Mouse (Mus musculus) liver, embryonic 15.5 days (tissue): ENCODE measurements around the gene Paox. TPM values are rescaled to one million over a fixed set of nuclear protein-coding genes. Genes with fewer than 3 reads are reported as not detected.

ENCODE experiments used
- ATAC-seq: fragments of 200-750 bp; cut with Nextera tagmentation; 2 replicates; pipeline ENCODE4 v1.8.0; 2017; ENCODE audit warnings: moderate number of reproducible peaks, mild to moderate bottlenecking, moderate library complexity; ENCODE audit not compliant: insufficient read depth
- H3K27ac ChIP-seq: fragments of 300-500 bp; sonication (generic); replicated peaks from 2 replicates; pipeline ENCODE4 v1.5.1; 2015; ENCODE audit warnings: mild to moderate bottlenecking, inconsistent platforms
- H3K27me3 ChIP-seq: fragments of 300-500 bp; sonication (generic); 2 replicates; pipeline ENCODE4 v1.6.1; 2015; ENCODE audit warnings: mild to moderate bottlenecking, inconsistent platforms
- H3K36me3 ChIP-seq: fragments of 300-500 bp; sonication (generic); replicated peaks from 2 replicates; pipeline ENCODE4 v1.6.1; 2015; ENCODE audit warnings: moderate library complexity, mild to moderate bottlenecking, inconsistent platforms
- H3K4me1 ChIP-seq: fragments of 300-500 bp; sonication (generic); replicated peaks from 2 replicates; pipeline ENCODE4 v1.6.1; 2015; ENCODE audit warnings: inconsistent platforms
- H3K4me2 ChIP-seq: fragments of 300-500 bp; sonication (generic); 2 replicates; pipeline ENCODE4 v1.6.1; 2015; ENCODE audit warnings: moderate library complexity, mild to moderate bottlenecking, inconsistent platforms
- H3K4me3 ChIP-seq: fragments of 300-500 bp; sonication (generic); replicated peaks from 2 replicates; pipeline ENCODE4 v1.5.1; 2015; ENCODE audit warnings: mild to moderate bottlenecking, inconsistent platforms
- H3K9ac ChIP-seq: fragments of 300-500 bp; sonication (generic); 2 replicates; pipeline ENCODE4 v1.6.1; 2015; ENCODE audit warnings: moderate library complexity, mild to moderate bottlenecking, inconsistent platforms
- H3K9me3 ChIP-seq: fragments of 300-500 bp; sonication (generic); replicated peaks from 2 replicates; pipeline ENCODE4 v1.6.1; 2016; ENCODE audit warnings: inconsistent platforms
- WGBS: fragments of 180-500 bp; shearing (Covaris S2); methylation state at CpG from one replicate; pipeline ENCODE4 v1.1.7; 2015; ENCODE audit warnings: mixed read lengths; ENCODE audit not compliant: insufficient replicate concordance; 5-methylcytosine and 5-hydroxymethylcytosine counted together
- polyA plus RNA-seq: library from polyadenylated mRNA; unstranded; fragments of >200 nt; fragmentation: Nextera tagmentation; extraction: Ambion mirVana; gene quantifications from 2 replicates; pipeline ENCODE4 v1.2.1, GENCODE M21; 2015

Gene Paox
- polyA plus RNA-seq, 1 experiment from 2014 or later, result 11.0 TPM

GRCm38 (mm10) chr7:140180692-140181091 is 65.1 kb downstream of the Paox start:
- Histone ChIP-seq H3K9me3 (no peaks in the 10 kb centered on the region), H3K9ac (no peak overlapping the region), H3K4me3 (no peak overlapping the region), H3K27ac (no peak overlapping the region), H3K27me3 (0 out of 2 replicates have a peak, but pooled peaks cover 2% of the 10 kb centered on the region), H3K4me2 (no peak overlapping the region), H3K4me1 (no peaks in the 10 kb centered on the region), H3K36me3 (no peaks in the 10 kb centered on the region)
- 35% methylated on average over 2 of the region's 2 CpGs for WGBS
- ATAC-seq, result no peak

- 67% methylated on average over 4 of the region's 4 CpGs for WGBS
- H3K4me1 ChIP-seq, result no peaks in the 10 kb centered on the region
- 0 out of 2 replicates have a peak, but pooled peaks cover 3% of the 10 kb centered on the region for H3K27me3 ChIP-seq
- no peak overlapping the region for H3K4me3 ChIP-seq
- no peaks in the 10 kb centered on the region for H3K9me3 ChIP-seq
- no peak for ATAC-seq
- H3K36me3 ChIP-seq, result no peaks in the 10 kb centered on the region
- H3K27ac ChIP-seq, result no peak overlapping the region
- no peak overlapping the region for H3K9ac ChIP-seq
- no peak overlapping the region for H3K4me2 ChIP-seq
These were observed 68.6 kb downstream of the Paox start for GRCm38 (mm10) chr7:140184206-140184605.

Other genes with a start within 250 kb of the Paox start
- gene Kndc1, start 221.1 kb upstream of the Paox start, polyA plus RNA-seq, result not detected in 2 replicates
- not detected in 2 replicates for gene Utf1, start 172.0 kb upstream of the Paox start, polyA plus RNA-seq
- not detected in 2 replicates for gene 6430531B16Rik, start 137.0 kb upstream of the Paox start, polyA plus RNA-seq
- gene Adam8, start 123.2 kb upstream of the Paox start, polyA plus RNA-seq, result 1.1 and 1.3 TPM in 2 replicates
- gene Zfp511, start 79.4 kb upstream of the Paox start, polyA plus RNA-seq, result 17.4 and 19.6 TPM in 2 replicates
- 21.4 and 23.2 TPM in 2 replicates for gene Tubgcp2, start 79.1 kb upstream of the Paox start, polyA plus RNA-seq
- gene Msx3, start 66.7 kb upstream of the Paox start, polyA plus RNA-seq, result not detected in 2 replicates
- not detected in 2 replicates for gene Caly, start 33.3 kb upstream of the Paox start, polyA plus RNA-seq
- 0.74 and 0.79 TPM in 2 replicates for gene Prap1, start 22.4 kb upstream of the Paox start, polyA plus RNA-seq
- 8.0 and 8.7 TPM in 2 replicates for gene Fuom, start 13.4 kb upstream of the Paox start, polyA plus RNA-seq
- 104 and 111 TPM in 2 replicates for gene Echs1, start 677 bp downstream of the Paox start, polyA plus RNA-seq
- 15.4 and 17.0 TPM in 2 replicates for gene Mtg1, start 21.8 kb downstream of the Paox start, polyA plus RNA-seq
- 0.08 TPM in 1 of 2 replicates, not detected in the other for gene Sprn, start 39.1 kb downstream of the Paox start, polyA plus RNA-seq
- not detected in 2 replicates for gene Olfr522, start 49.0 kb downstream of the Paox start, polyA plus RNA-seq
- gene Olfr523, start 57.4 kb downstream of the Paox start, polyA plus RNA-seq, result not detected in 2 replicates
- gene Olfr524, start 90.2 kb downstream of the Paox start, polyA plus RNA-seq, result not detected in 2 replicates
- gene Cd163l1, start 102.5 kb downstream of the Paox start, polyA plus RNA-seq, result 0.05 TPM in 1 of 2 replicates, not detected in the other
- not detected in 2 replicates for gene 5830411N06Rik, start 131.5 kb downstream of the Paox start, polyA plus RNA-seq
- gene Olfr525, start 205.1 kb downstream of the Paox start, polyA plus RNA-seq, result not detected in 2 replicates
- gene Olfr527, start 218.2 kb downstream of the Paox start, polyA plus RNA-seq, result not detected in 2 replicates
- not detected in 2 replicates for gene Olfr60, start 245.9 kb downstream of the Paox start, polyA plus RNA-seq